Mouse (Mus musculus) CH12.LX (cell line): Measurements from ENCODE around the gene Pnpla2.

ENCODE experiments used
- E2F4 ChIP-seq: IDR thresholded peaks from 2 replicates; pipeline ENCODE4 v1.6.1; 2011; ENCODE audit warnings: low read depth, low read length, improper control_type of control experiment; ENCODE audit not compliant: insufficient replicate concordance
- ELF1 ChIP-seq: IDR thresholded peaks from 2 replicates; pipeline ENCODE4 v1.6.1; 2014; ENCODE audit warnings: low read depth, mild to moderate bottlenecking, inconsistent platforms, low read length, improper control_type of control experiment

DNA sequence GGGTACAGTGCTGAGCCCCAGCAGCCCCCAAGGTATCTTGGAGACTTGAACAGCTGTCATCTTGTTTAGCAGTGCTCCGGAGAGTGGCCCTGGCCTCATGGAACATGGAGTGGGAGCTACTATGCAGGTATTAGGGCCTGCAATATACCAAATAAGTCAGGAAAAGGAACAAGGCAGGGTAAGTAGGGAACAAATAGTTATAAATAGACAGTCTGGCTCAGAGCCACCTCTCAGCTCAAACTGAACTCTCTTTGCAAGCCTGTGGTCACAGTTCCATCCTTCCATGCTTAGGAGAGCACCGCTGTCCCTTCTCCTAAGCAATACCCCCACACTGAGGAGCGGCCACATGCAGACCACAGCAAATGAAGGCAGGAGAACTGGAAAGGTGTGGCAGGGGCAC lies 42.6 kb downstream of the Pnpla2 start:
- TF ChIP-seq E2F4 (no peak), ELF1 (no peak)
